29 mouse cellular contexts compared by ENCODE assay signal in genomic region chr6:122624480-122624879, GRCm38 (mm10). TPM values are rescaled to one million over a fixed set of nuclear protein-coding genes. Genes with fewer than 3 reads are reported as not detected.
DNase-seq lines count a peak whose midpoint lies in the region; ATAC-seq and TF ChIP-seq lines count a peak whose summit lies in the region.
"Had no signal": no experiment of that assay in that cellular context is flagged by ENCODE, and none has a peak within 500 bp of the region (broad histone marks: within the 10 kb centered on the region; RNA-seq: fewer than 3 reads in every experiment).

No protein-coding gene starts in this region.

- no peak overlapping the region for H3K4me3 ChIP-seq in forebrain, embryonic 13.5 days
- no peak overlapping the region for H3K4me3 ChIP-seq in forebrain, embryonic 12.5 days (replicated peaks)
- no peak overlapping the region for H3K4me3 ChIP-seq in liver, postnatal 0 days (ENCODE audit: low read depth, low read length)
- no peak overlapping the region for H3K4me3 ChIP-seq in liver, embryonic 12.5 days
- H3K4me3 ChIP-seq in ES-E14 (ENCODE audit: insufficient read depth in 1 of 2, low read depth in 1 of 2, low read length in 2 of 2, poor library complexity in 1 of 2, severe bottlenecking in 1 of 2) = no peak overlapping the region
- H3K4me3 ChIP-seq in small intestine, adult 2 months (ENCODE audit: low read depth, low read length) = no peak overlapping the region
- H3K4me3 ChIP-seq in hindbrain, embryonic 10.5 days = no peak overlapping the region
- H3K4me3 ChIP-seq in thymus, adult 2 months (ENCODE audit: control insufficient read depth, insufficient read depth, low read length) = no peak overlapping the region
- H3K4me3 ChIP-seq: embryonic facial prominence, embryonic 15.5 days; erythroblast, embryonic 14.5 days; forebrain, embryonic 10.5 days; heart, embryonic 10.5 days; hindbrain, embryonic 13.5 days had no signal

- WGBS in forebrain, embryonic 13.5 days = 25% methylated on average over 5 of the region's 5 CpGs
- WGBS in forebrain, embryonic 12.5 days = 32% methylated on average over 5 of the region's 5 CpGs
- 63% methylated on average over 5 of the region's 5 CpGs for WGBS in liver, postnatal 0 days (ENCODE audit: insufficient replicate concordance)
- WGBS in liver, embryonic 12.5 days (ENCODE audit: insufficient replicate concordance) = 38% methylated on average over 5 of the region's 5 CpGs
- WGBS in small intestine, adult 2 months = 65% methylated on average over 5 of the region's 5 CpGs
- 49% methylated on average over 5 of the region's 5 CpGs for WGBS in hindbrain, embryonic 10.5 days
- 91% methylated on average over 5 of the region's 5 CpGs for WGBS in thymus, adult 2 months

- no peaks in the 10 kb centered on the region for H3K27me3 ChIP-seq in forebrain, embryonic 13.5 days
- H3K27me3 ChIP-seq in forebrain, embryonic 12.5 days = peaks cover 5% of the 10 kb centered on the region; the same call in 1 of the 2 replicates
- no peaks in the 10 kb centered on the region for H3K27me3 ChIP-seq in liver, postnatal 0 days (ENCODE audit: insufficient read depth, low read length)
- H3K27me3 ChIP-seq in liver, embryonic 12.5 days (replicated peaks) = peaks cover 32% of the 10 kb centered on the region
- no peaks in the 10 kb centered on the region for H3K27me3 ChIP-seq in small intestine, adult 2 months (ENCODE audit: control insufficient read depth, insufficient read depth, low read length)
- H3K27me3 ChIP-seq in hindbrain, embryonic 10.5 days (ENCODE audit: insufficient read depth, poor library complexity, severe bottlenecking) = peaks cover 8% of the 10 kb centered on the region
- no peaks in the 10 kb centered on the region for H3K27me3 ChIP-seq in thymus, adult 2 months (ENCODE audit: control insufficient read depth, insufficient read depth, low read length)
- H3K27me3 ChIP-seq: embryonic facial prominence, embryonic 15.5 days had no signal

- no peak overlapping the region for H3K9ac ChIP-seq in forebrain, embryonic 13.5 days
- H3K9ac ChIP-seq in forebrain, embryonic 12.5 days = no peak overlapping the region
- no peak overlapping the region for H3K9ac ChIP-seq in liver, postnatal 0 days (replicated peaks)
- H3K9ac ChIP-seq in liver, embryonic 12.5 days = no peak overlapping the region
- no peak overlapping the region for H3K9ac ChIP-seq in ES-E14 (ENCODE audit: insufficient read depth, low read depth, low read length, poor library complexity, severe bottlenecking)
- H3K9ac ChIP-seq: embryonic facial prominence, embryonic 15.5 days; hindbrain, embryonic 13.5 days had no signal

- no peak overlapping the region for H3K27ac ChIP-seq in forebrain, embryonic 13.5 days
- H3K27ac ChIP-seq in forebrain, embryonic 12.5 days = no peak overlapping the region
- H3K27ac ChIP-seq in liver, postnatal 0 days (ENCODE audit: low read depth) = no peak overlapping the region; the same call in 1 of the 2 replicates
- no peak overlapping the region for H3K27ac ChIP-seq in liver, embryonic 12.5 days
- H3K27ac ChIP-seq in ES-E14 (ENCODE audit: insufficient read depth, low read depth, low read length, poor library complexity, severe bottlenecking) = no peak overlapping the region
- peak overlapping the region; percentile 50; the same call in 1 of the 2 replicates for H3K27ac ChIP-seq in small intestine, adult 2 months (ENCODE audit: insufficient read depth, low read depth, low read length)
- no peak overlapping the region for H3K27ac ChIP-seq in hindbrain, embryonic 10.5 days
- H3K27ac ChIP-seq in thymus, adult 2 months (ENCODE audit: control insufficient read depth, insufficient read depth, low read length) = no peak overlapping the region
- H3K27ac ChIP-seq: embryonic facial prominence, embryonic 15.5 days; forebrain, embryonic 10.5 days; heart, embryonic 10.5 days; hindbrain, embryonic 13.5 days; hindbrain, postnatal 0 days had no signal

- no peak for TF ChIP-seq EP300 in liver, postnatal 0 days (IDR thresholded peaks at IDR 0.05; ENCODE audit: low read depth)

- H3K9me3 ChIP-seq in forebrain, embryonic 13.5 days (replicated peaks) = no peaks in the 10 kb centered on the region
- 0 out of 2 replicates have a peak, but pooled peaks cover 7% of the 10 kb centered on the region for H3K9me3 ChIP-seq in forebrain, embryonic 12.5 days
- H3K9me3 ChIP-seq in liver, postnatal 0 days (ENCODE audit: low read length) = no peaks in the 10 kb centered on the region
- no peaks in the 10 kb centered on the region for H3K9me3 ChIP-seq in liver, embryonic 12.5 days (replicated peaks)
- no peaks in the 10 kb centered on the region for H3K9me3 ChIP-seq in ES-E14 (ENCODE audit: control insufficient read depth, insufficient read depth, low read depth, low read length)
- H3K9me3 ChIP-seq in hindbrain, embryonic 10.5 days = no peaks in the 10 kb centered on the region
- H3K9me3 ChIP-seq: embryonic facial prominence, embryonic 15.5 days; forebrain, embryonic 10.5 days; heart, embryonic 10.5 days; hindbrain, embryonic 13.5 days had no signal

- no peak for TF ChIP-seq CTCF in liver, postnatal 0 days (IDR thresholded peaks at IDR 0.05; ENCODE audit: low read depth)
- TF ChIP-seq CTCF in small intestine, adult 2 months (IDR thresholded peaks at IDR 0.05; ENCODE audit: extremely low read depth, insufficient read length, insufficient replicate concordance, low read depth, low read length) = no peak
- no peak for TF ChIP-seq CTCF in thymus, adult 2 months (IDR thresholded peaks at IDR 0.05; ENCODE audit: borderline replicate concordance, control insufficient read depth, extremely low read depth, insufficient read depth, low read length, poor library complexity)

- no peaks in the 10 kb centered on the region for H3K4me1 ChIP-seq in forebrain, embryonic 13.5 days
- 0 out of 2 replicates have a peak, but pooled peaks cover 3% of the 10 kb centered on the region for H3K4me1 ChIP-seq in forebrain, embryonic 12.5 days
- H3K4me1 ChIP-seq in liver, postnatal 0 days (ENCODE audit: insufficient read depth) = 0 out of 2 replicates have a peak, but pooled peaks cover 2% of the 10 kb centered on the region
- H3K4me1 ChIP-seq in liver, embryonic 12.5 days = peaks cover 6% of the 10 kb centered on the region; the same call in 1 of the 2 replicates
- peaks cover 0 to 8% of the 10 kb centered on the region in 2 experiments; a peak in 3 of 4 replicates for H3K4me1 ChIP-seq in ES-E14 (ENCODE audit: control insufficient read depth in 2 of 2, insufficient read depth in 2 of 2, low read length in 2 of 2, poor library complexity in 1 of 2)
- peaks cover 16% of the 10 kb centered on the region; the same call in 1 of the 2 replicates for H3K4me1 ChIP-seq in small intestine, adult 2 months (ENCODE audit: control insufficient read depth, insufficient read depth, insufficient read length, low read length)
- H3K4me1 ChIP-seq in hindbrain, embryonic 10.5 days (replicated peaks) = no peaks in the 10 kb centered on the region
- H3K4me1 ChIP-seq in thymus, adult 2 months (replicated peaks; ENCODE audit: control insufficient read depth, insufficient read depth, low read length) = no peaks in the 10 kb centered on the region
- H3K4me1 ChIP-seq: embryonic facial prominence, embryonic 15.5 days; forebrain, embryonic 10.5 days; heart, embryonic 10.5 days; hindbrain, embryonic 13.5 days had no signal

- in situ Hi-C loops in ES-E14 (cut with MboI; ENCODE audit: low sequenced_read_pairs in 2 of 2, unreplicated experiment in 2 of 2) = no loop called here

- ATAC-seq in forebrain, embryonic 13.5 days = 0 out of 2 replicates have a peak, but pooled peaks have one; percentile 27
- ATAC-seq in forebrain, embryonic 12.5 days (ENCODE audit: low FRiP score) = no peak
- no peak for ATAC-seq in liver, postnatal 0 days
- ATAC-seq in liver, embryonic 12.5 days = no peak
- ATAC-seq: hindbrain, postnatal 0 days had no signal

- H3K4me2 ChIP-seq in forebrain, embryonic 13.5 days = no peak overlapping the region
- no peak overlapping the region for H3K4me2 ChIP-seq in forebrain, embryonic 12.5 days
- H3K4me2 ChIP-seq in liver, postnatal 0 days (ENCODE audit: low read depth, low read length) = no peak overlapping the region
- no peak overlapping the region for H3K4me2 ChIP-seq in liver, embryonic 12.5 days
- H3K4me2 ChIP-seq: embryonic facial prominence, embryonic 15.5 days; hindbrain, embryonic 13.5 days had no signal

- no peaks in the 10 kb centered on the region for H3K36me3 ChIP-seq in forebrain, embryonic 13.5 days (ENCODE audit: poor library complexity, severe bottlenecking)
- no peaks in the 10 kb centered on the region for H3K36me3 ChIP-seq in forebrain, embryonic 12.5 days (replicated peaks)
- H3K36me3 ChIP-seq in liver, postnatal 0 days (replicated peaks; ENCODE audit: insufficient read depth, low read length) = no peaks in the 10 kb centered on the region
- no peaks in the 10 kb centered on the region for H3K36me3 ChIP-seq in liver, embryonic 12.5 days
- no peaks in the 10 kb centered on the region for H3K36me3 ChIP-seq in ES-E14 (ENCODE audit: control insufficient read depth, insufficient read depth, low read length, poor library complexity, severe bottlenecking)
- H3K36me3 ChIP-seq in small intestine, adult 2 months (ENCODE audit: control insufficient read depth, insufficient read depth, low read length) = no peaks in the 10 kb centered on the region
- no peaks in the 10 kb centered on the region for H3K36me3 ChIP-seq in hindbrain, embryonic 10.5 days
- H3K36me3 ChIP-seq in thymus, adult 2 months (ENCODE audit: control insufficient read depth, insufficient read depth, low read length) = no peaks in the 10 kb centered on the region
- H3K36me3 ChIP-seq: embryonic facial prominence, embryonic 15.5 days; forebrain, embryonic 10.5 days; heart, embryonic 10.5 days; hindbrain, embryonic 13.5 days had no signal

- peak; percentile 7 for DNase-seq in liver, postnatal 0 days
- DNase-seq in ES-E14 (ENCODE audit: low read depth, low spot score) = no peak
- DNase-seq in hindbrain, embryonic 10.5 days (ENCODE audit: low spot score) = no peak
- DNase-seq in thymus, adult 2 months = no peak
- DNase-seq: adrenal gland, adult 2 months; adrenal gland, postnatal 25 days; cerebellum, adult 2 months; cerebellum, postnatal 10 days; embryo, embryonic 11 days; gastrocnemius, postnatal 10 days; heart, adult 18-20 months; heart, postnatal 10 days; heart, postnatal 4 days had no signal

- TF ChIP-seq POLR2A in small intestine, adult 2 months (IDR thresholded peaks at IDR 0.05; ENCODE audit: low read depth, low read length) = no peak
- TF ChIP-seq POLR2A in thymus, adult 2 months (IDR thresholded peaks at IDR 0.05; ENCODE audit: control insufficient read depth, extremely low read depth, insufficient read depth, low read length, poor library complexity) = no peak

RNA-seq across cellular contexts. Expression of gene Dppa3, which starts 1.7 kb away (rescaled TPM):
- not detected in 2 replicates for polyA plus RNA-seq in forebrain, embryonic 13.5 days (2015; fragmentation: Nextera tagmentation; extraction: Ambion mirVana)
- polyA plus RNA-seq in forebrain, embryonic 12.5 days (2016; fragmentation: Nextera tagmentation; extraction: Ambion mirVana) = not detected in 2 replicates
- 0.16 TPM in 1 of 2 replicates, not detected in the other for polyA plus RNA-seq in liver, postnatal 0 days (2015; fragmentation: Nextera tagmentation; extraction: Ambion mirVana)
- polyA plus RNA-seq in liver, embryonic 12.5 days (2016; fragmentation: Nextera tagmentation; extraction: Ambion mirVana) = not detected in 2 replicates
- total RNA-seq in ES-E14 (2012; rRNA removed) = 19.2 and 19.6 TPM in 2 replicates
- polyA plus RNA-seq in small intestine, adult 2 months (2012; rRNA removed) = not detected in 2 replicates
- not detected in 2 replicates for polyA plus RNA-seq in hindbrain, embryonic 10.5 days (2016; fragmentation: Nextera tagmentation; extraction: Ambion mirVana)
- polyA plus RNA-seq in thymus, adult 2 months (2012; rRNA removed) = 0.26 TPM in 1 of 2 replicates, not detected in the other
- total RNA-seq: adrenal gland, adult 2 months; adrenal gland, postnatal 25 days; gastrocnemius, postnatal 10 days; gastrocnemius, postnatal 4 days; heart, adult 18-20 months; heart, postnatal 10 days; heart, postnatal 4 days; hindbrain, postnatal 0 days; MEL had no signal
- polyA plus RNA-seq: adrenal gland, adult 2 months; C2C12; cerebellum, adult 2 months; embryonic facial prominence, embryonic 11.5 days; embryonic facial prominence, embryonic 15.5 days; erythroblast, embryonic 14.5 days; forebrain, embryonic 10.5 days; frontal cortex, adult 2 months; heart, embryonic 10.5 days; hindbrain, embryonic 13.5 days; hindbrain, postnatal 0 days; intestine, embryonic 14.5 days had no signal

RNA-seq across cellular contexts. Expression of gene Gdf3, which starts 14.6 kb away (rescaled TPM):
- polyA plus RNA-seq in forebrain, embryonic 13.5 days (2015; fragmentation: Nextera tagmentation; extraction: Ambion mirVana) = not detected in 2 replicates
- polyA plus RNA-seq in forebrain, embryonic 12.5 days (2016; fragmentation: Nextera tagmentation; extraction: Ambion mirVana) = 0.12 TPM in 1 of 2 replicates, not detected in the other
- polyA plus RNA-seq in liver, postnatal 0 days (2015; fragmentation: Nextera tagmentation; extraction: Ambion mirVana) = 0.47 and 1.0 TPM in 2 replicates
- polyA plus RNA-seq in liver, embryonic 12.5 days (2016; fragmentation: Nextera tagmentation; extraction: Ambion mirVana) = 7.9 and 8.4 TPM in 2 replicates
- 155 and 219 TPM in 2 replicates for total RNA-seq in ES-E14 (2012; rRNA removed)
- polyA plus RNA-seq in small intestine, adult 2 months (2012; rRNA removed) = 0.14 TPM in 1 of 2 replicates, not detected in the other
- polyA plus RNA-seq in hindbrain, embryonic 10.5 days (2016; fragmentation: Nextera tagmentation; extraction: Ambion mirVana) = 0.24 TPM in 1 of 2 replicates, not detected in the other
- 0.43 and 0.53 TPM in 2 replicates for polyA plus RNA-seq in thymus, adult 2 months (2012; rRNA removed)
- total RNA-seq: adrenal gland, adult 2 months; adrenal gland, postnatal 25 days; gastrocnemius, postnatal 10 days; gastrocnemius, postnatal 4 days; heart, adult 18-20 months; heart, postnatal 10 days; heart, postnatal 4 days had no signal
- polyA plus RNA-seq: C2C12; embryonic facial prominence, embryonic 11.5 days; erythroblast, embryonic 14.5 days; frontal cortex, adult 2 months had no signal

RNA-seq across cellular contexts. Expression of gene Apobec1, which starts 22.2 kb away (rescaled TPM):
- polyA plus RNA-seq in forebrain, embryonic 13.5 days (2015; fragmentation: Nextera tagmentation; extraction: Ambion mirVana) = 2.9 and 3.8 TPM in 2 replicates
- 1.6 and 1.9 TPM in 2 replicates for polyA plus RNA-seq in forebrain, embryonic 12.5 days (2016; fragmentation: Nextera tagmentation; extraction: Ambion mirVana)
- polyA plus RNA-seq in liver, postnatal 0 days (2015; fragmentation: Nextera tagmentation; extraction: Ambion mirVana) = 11.9 and 12.3 TPM in 2 replicates
- polyA plus RNA-seq in liver, embryonic 12.5 days (2016; fragmentation: Nextera tagmentation; extraction: Ambion mirVana) = 3.7 and 4.1 TPM in 2 replicates
- 5.9 and 8.8 TPM in 2 replicates for total RNA-seq in ES-E14 (2012; rRNA removed)
- 15.2 and 15.5 TPM in 2 replicates for polyA plus RNA-seq in small intestine, adult 2 months (2012; rRNA removed)
- 1.1 and 2.1 TPM in 2 replicates for polyA plus RNA-seq in hindbrain, embryonic 10.5 days (2016; fragmentation: Nextera tagmentation; extraction: Ambion mirVana)
- 34.9 and 48.1 TPM in 2 replicates for polyA plus RNA-seq in thymus, adult 2 months (2012; rRNA removed)
- polyA plus RNA-seq: erythroblast, embryonic 14.5 days had no signal
